Mouse (Mus musculus) E14TG2a.4 (cell line): ENCODE measurements around the gene Ncoa1.

Experiments
- CTCF ChIP-seq: conservative IDR thresholded peaks from 2 replicates; pipeline ENCODE4 v1.5.1; 2014; ENCODE audit warnings: low read length
- POU5F1 ChIP-seq: IDR thresholded peaks from 2 replicates; pipeline ENCODE4 v1.6.1; 2014; ENCODE audit warnings: low read length, borderline replicate concordance

GRCm38 (mm10) chr12:4444946-4445345 lies 32.0 kb downstream of the Ncoa1 start:
- TF ChIP-seq CTCF: no peak
- TF ChIP-seq POU5F1: no peak
